Mouse (Mus musculus): ENCODE data around the gene Nectin2. TPM values are rescaled to one million over a fixed set of nuclear protein-coding genes. Genes with fewer than 3 reads are reported as not detected.

The Nectin2 gene
- polyA plus RNA-seq, 1 experiment, result 7.7 TPM

- no peak for DNase-seq (ENCODE audit: extremely low spot score in 1 of 2, low spot score in 1 of 2)
These were observed 83.5 kb downstream of the Nectin2 start for GRCm38 (mm10) chr7:19666750-19667149.

Other genes with a start within 250 kb of the Nectin2 start
- gene Bloc1s3, start 242.1 kb downstream of the Nectin2 start, polyA plus RNA-seq (2012; rRNA removed), result 7.9 and 8.1 TPM in 2 replicates
- gene Trappc6a, start 242.1 kb downstream of the Nectin2 start, polyA plus RNA-seq (2012; rRNA removed), result 23.7 and 30.1 TPM in 2 replicates
- 1.0 and 1.4 TPM in 2 replicates for gene Nkpd1, start 232.6 kb downstream of the Nectin2 start, polyA plus RNA-seq (2012; rRNA removed)
- 131 and 146 TPM in 2 replicates for gene Ppp1r37, start 187.4 kb downstream of the Nectin2 start, polyA plus RNA-seq (2012; rRNA removed)
- gene Zfp296, start 173.2 kb downstream of the Nectin2 start, polyA plus RNA-seq (2012; rRNA removed), result 2.0 and 2.9 TPM in 2 replicates
- 47.9 and 49.9 TPM in 2 replicates for gene Gemin7, start 172.9 kb downstream of the Nectin2 start, polyA plus RNA-seq (2012; rRNA removed)
- gene Clasrp, start 146.0 kb downstream of the Nectin2 start, polyA plus RNA-seq (2012; rRNA removed), result 152 and 164 TPM in 2 replicates
- gene Relb, start 121.0 kb downstream of the Nectin2 start, polyA plus RNA-seq (2012; rRNA removed), result 6.1 and 6.5 TPM in 2 replicates
- 125 and 128 TPM in 2 replicates for gene Clptm1, start 85.5 kb downstream of the Nectin2 start, polyA plus RNA-seq (2012; rRNA removed)
- 0.78 TPM in 1 of 2 replicates, not detected in the other for gene Apoc2, start 72.5 kb downstream of the Nectin2 start, polyA plus RNA-seq (2012; rRNA removed)
- not detected in 2 replicates for gene Gm44805, start 69.1 kb downstream of the Nectin2 start, polyA plus RNA-seq (2012; rRNA removed)
- 0.19 TPM in 1 of 2 replicates, not detected in the other for gene Apoc4, start 69.0 kb downstream of the Nectin2 start, polyA plus RNA-seq (2012; rRNA removed)
- 3.3 and 4.7 TPM in 2 replicates for gene Apoc1, start 57.8 kb downstream of the Nectin2 start, polyA plus RNA-seq (2012; rRNA removed)
- 6,067 and 6,377 TPM in 2 replicates for gene Apoe, start 51.3 kb downstream of the Nectin2 start, polyA plus RNA-seq (2012; rRNA removed)
- gene Tomm40, start 35.0 kb downstream of the Nectin2 start, polyA plus RNA-seq (2012; rRNA removed), result 115 and 118 TPM in 2 replicates
- gene Bcam, start 20.5 kb upstream of the Nectin2 start, polyA plus RNA-seq (2012; rRNA removed), result 22.2 and 23.0 TPM in 2 replicates
- gene Cblc, start 46.3 kb upstream of the Nectin2 start, polyA plus RNA-seq (2012; rRNA removed), result not detected in 2 replicates
- gene Bcl3, start 72.3 kb upstream of the Nectin2 start, polyA plus RNA-seq (2012; rRNA removed), result 0.56 and 0.69 TPM in 2 replicates
- gene Gm19345, start 101.5 kb upstream of the Nectin2 start, polyA plus RNA-seq (2012; rRNA removed), result 3.9 and 5.2 TPM in 2 replicates
- not detected in 2 replicates for gene Ceacam16, start 110.8 kb upstream of the Nectin2 start, polyA plus RNA-seq (2012; rRNA removed)
- gene Ceacam19, start 137.5 kb upstream of the Nectin2 start, polyA plus RNA-seq (2012; rRNA removed), result not detected in 2 replicates
- 12.0 and 14.5 TPM in 2 replicates for gene Pvr, start 170.7 kb upstream of the Nectin2 start, polyA plus RNA-seq (2012; rRNA removed)
- gene Igsf23, start 200.3 kb upstream of the Nectin2 start, polyA plus RNA-seq (2012; rRNA removed), result 0.08 TPM in 1 of 2 replicates, not detected in the other
- not detected in 2 replicates for gene Ceacam20, start 214.9 kb upstream of the Nectin2 start, polyA plus RNA-seq (2012; rRNA removed)
- gene Nlrp9b, start 241.0 kb upstream of the Nectin2 start, polyA plus RNA-seq (2012; rRNA removed), result not detected in 2 replicates